Mouse (Mus musculus) left cerebral cortex, postnatal 14 days (tissue): ENCODE measurements around the gene Atp6v1d. TPM values are rescaled to one million over a fixed set of nuclear protein-coding genes. Genes with fewer than 3 reads are reported as not detected.

Experiments used
- DNase-seq, 2 experiments: peaks; one replicate each; pipeline ENCODE4 v3.0.0; 2021 to 2022; ENCODE audit warnings: low spot score in 2 of 2, mixed read lengths in 1 of 2
- intact Hi-C: fragments of 180-260 bp; cut with DNase I; formaldehyde crosslinking; loops from one replicate; pipeline ENCODE4 v1.15.1; 2025
- total RNA-seq, 2 experiments: library from RNA; stranded (reverse); gene quantifications; 2 replicates each; pipeline ENCODE4 v1.2.3; 2021

The Atp6v1d gene
- total RNA-seq, 2 experiments from 2014 or later: 251 to 257 TPM

GRCm38 (mm10) chr12:78814437-78814836 is 47.0 kb downstream of the Atp6v1d start:
- DNase-seq: no peak
- intact Hi-C loops: no loop called here

DNA sequence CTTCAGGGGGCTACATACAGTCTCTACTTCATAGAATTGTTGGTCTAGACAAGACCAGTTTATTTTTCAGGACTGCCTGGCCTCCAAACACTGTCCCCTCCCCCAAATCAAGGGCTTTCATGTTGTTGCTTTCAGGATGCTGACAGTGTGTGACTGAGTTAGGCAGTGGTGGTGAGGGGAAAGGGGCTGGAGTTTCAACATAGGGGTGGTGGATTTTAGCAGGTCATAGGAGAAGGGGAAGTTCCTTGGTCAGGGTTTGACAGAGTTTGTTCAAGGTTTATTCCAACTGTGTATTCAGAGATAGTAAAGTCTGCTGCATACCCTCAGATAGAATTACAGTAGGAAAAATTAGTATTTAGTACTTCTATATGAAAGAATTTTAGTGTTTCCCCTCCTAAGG is 59.6 kb downstream of the Atp6v1d start:
- DNase-seq: no peak
- intact Hi-C loops: no loop called here

GRCm38 (mm10) chr12:78800036-78800435 is 61.4 kb downstream of the Atp6v1d start:
- intact Hi-C loops: no loop called here
- no peak for DNase-seq

DNA sequence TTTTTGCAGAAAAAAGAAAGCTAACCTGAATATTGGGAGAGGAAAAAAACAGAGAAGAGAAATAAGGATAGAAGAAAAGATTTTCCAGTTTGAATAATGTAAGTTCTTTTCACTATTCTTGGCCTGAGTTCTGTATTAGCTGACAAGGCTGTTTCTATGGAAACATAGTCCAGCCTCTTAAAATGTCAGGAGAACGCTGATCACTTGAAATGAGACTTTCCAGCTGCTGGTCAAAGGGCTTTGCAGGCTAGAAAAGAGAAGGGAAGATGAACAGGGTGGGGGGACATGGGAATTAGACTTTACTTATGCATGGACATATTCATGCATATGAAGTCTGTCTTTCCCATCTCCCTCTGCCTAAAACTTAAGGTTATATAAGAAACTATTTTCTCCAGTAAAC is 67.2 kb downstream of the Atp6v1d start:
- no peak for DNase-seq
- intact Hi-C loops: no loop called here

DNA sequence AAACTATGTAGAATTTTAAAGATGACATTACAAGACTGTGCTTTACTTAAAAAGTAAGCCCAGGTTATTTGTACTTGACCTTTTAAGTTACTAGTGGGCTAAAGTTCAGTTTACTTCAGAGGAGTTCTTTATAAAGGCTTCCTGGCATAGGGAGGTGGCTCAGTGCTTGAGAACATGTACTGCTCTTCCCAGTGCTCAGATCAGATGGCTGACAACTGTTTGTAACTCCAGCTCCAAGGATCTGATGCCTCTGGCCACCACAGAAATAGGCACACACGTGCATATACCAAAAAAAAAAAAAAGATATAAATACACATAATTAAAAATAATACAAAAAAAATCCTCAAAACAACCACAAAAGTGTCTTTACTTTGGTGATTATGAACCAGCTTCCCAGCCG is 70.6 kb downstream of the Atp6v1d start:
- no peak for DNase-seq
- intact Hi-C loops: no loop called here

Other genes with a start within 250 kb of the Atp6v1d start
- gene Fam71d, start 170.1 kb downstream of the Atp6v1d start, total RNA-seq: under 1 TPM; 0.21 to 0.97 TPM
- 10 to 100 TPM; 14.3 to 18.9 TPM for gene Mpp5, start 112.7 kb downstream of the Atp6v1d start, total RNA-seq
- 10 to 100 TPM; 55.4 to 62.5 TPM for gene Eif2s1, start 181 bp upstream of the Atp6v1d start, total RNA-seq
- gene Plek2, start 45.3 kb upstream of the Atp6v1d start, total RNA-seq: under 1 TPM; 0.27 to 0.37 TPM
- 10 to 100 TPM; 79.2 to 82.3 TPM for gene Tmem229b, start 146.0 kb upstream of the Atp6v1d start, total RNA-seq
- 1 to 10 TPM; 4.7 to 7.0 TPM for gene Plekhh1, start 167.5 kb upstream of the Atp6v1d start, total RNA-seq
- 1 to 10 TPM; 8.8 to 9.5 TPM for gene Pigh, start 228.0 kb upstream of the Atp6v1d start, total RNA-seq